Mouse (Mus musculus) erythroblast, embryonic 14.5 days (primary cell): ENCODE data around the gene Mettl8.

Experiments
- GATA1 ChIP-seq: IDR thresholded peaks from 2 replicates; pipeline ENCODE4 v1.6.1; 2012; ENCODE audit warnings: low read length, inconsistent platforms, mixed read lengths
- TAL1 ChIP-seq: IDR thresholded peaks from 3 replicates; pipeline ENCODE4 v1.6.1; 2012; ENCODE audit warnings: low read length, inconsistent platforms, mixed read lengths

GRCm38 (mm10) chr2:71055300-71056114 is at the start of gene Mettl8, which contains the start of gene Dcaf17:
- no peak for TF ChIP-seq GATA1
- TF ChIP-seq TAL1 = no peak
